Mouse (Mus musculus) A20 (cell line): ENCODE measurements around the gene Rgs3.

Source experiments
- DNase-seq: peaks from one replicate; pipeline ENCODE4 v3.0.0-alpha.2; 2011; ENCODE audit warnings: low read depth, low spot score

Gene Rgs3

GRCm38 (mm10) chr4:62653922-62654661 lies 94.4 kb downstream of the Rgs3 start:
- DNase-seq = no peak

GRCm38 (mm10) chr4:62659264-62659663 lies 99.6 kb downstream of the Rgs3 start:
- DNase-seq = no peak

GRCm38 (mm10) chr4:62659861-62660553 lies 100.4 kb downstream of the Rgs3 start:
- DNase-seq = no peak

- DNase-seq = no peak
These were observed 100.9 kb downstream of the Rgs3 start for GRCm38 (mm10) chr4:62660554-62660864.

GRCm38 (mm10) chr4:62661311-62661849 lies 101.7 kb downstream of the Rgs3 start:
- DNase-seq = peak; percentile 72

GRCm38 (mm10) chr4:62663348-62663747 lies 103.7 kb downstream of the Rgs3 start:
- no peak for DNase-seq

- no peak for DNase-seq
These were observed 106.2 kb downstream of the Rgs3 start for GRCm38 (mm10) chr4:62665842-62666241.

- DNase-seq = no peak
These were observed 109.0 kb downstream of the Rgs3 start for GRCm38 (mm10) chr4:62668666-62669065.

- DNase-seq = no peak
These were observed 109.7 kb downstream of the Rgs3 start for GRCm38 (mm10) chr4:62669094-62670071.

- DNase-seq = no peak
These were observed 113.9 kb downstream of the Rgs3 start for GRCm38 (mm10) chr4:62673531-62674030.

GRCm38 (mm10) chr4:62674031-62674995 lies 114.7 kb downstream of the Rgs3 start:
- no peak for DNase-seq

GRCm38 (mm10) chr4:62675394-62675793 lies 115.7 kb downstream of the Rgs3 start:
- DNase-seq = no peak

GRCm38 (mm10) chr4:62677047-62677737 lies 117.5 kb downstream of the Rgs3 start:
- no peak for DNase-seq

- DNase-seq = no peak
These were observed 119.5 kb downstream of the Rgs3 start for GRCm38 (mm10) chr4:62679157-62679556.

- DNase-seq = no peak
These were observed 121.8 kb downstream of the Rgs3 start for GRCm38 (mm10) chr4:62681467-62681866.

GRCm38 (mm10) chr4:62682371-62682770 lies 122.7 kb downstream of the Rgs3 start:
- DNase-seq = no peak

- no peak for DNase-seq
These were observed 123.5 kb downstream of the Rgs3 start for GRCm38 (mm10) chr4:62683148-62683547.

GRCm38 (mm10) chr4:62684351-62684750 lies 124.7 kb downstream of the Rgs3 start:
- no peak for DNase-seq

- DNase-seq = peak; percentile 27
These were observed 125.6 kb downstream of the Rgs3 start for GRCm38 (mm10) chr4:62685268-62685667.

GRCm38 (mm10) chr4:62686769-62687168 lies 127.1 kb downstream of the Rgs3 start:
- DNase-seq = no peak
